Mouse (Mus musculus) limb, embryonic 15.5 days (tissue): ENCODE results near the gene Cmip. TPM values are rescaled to one million over a fixed set of nuclear protein-coding genes. Genes with fewer than 3 reads are reported as not detected.

Experiments used
- ATAC-seq: fragments of 200-750 bp; cut with Nextera tagmentation; 2 replicates; pipeline ENCODE4 v1.8.0; 2017; ENCODE audit warnings: low read depth, moderate TSS enrichment; ENCODE audit not compliant: insufficient number of reproducible peaks, low FRiP score, low TSS enrichment
- H3K27ac ChIP-seq: fragments of 300-500 bp; sonication (generic); 2 replicates; pipeline ENCODE4 v1.5.1; 2015; ENCODE audit warnings: moderate library complexity, mild to moderate bottlenecking, inconsistent platforms
- H3K27me3 ChIP-seq: fragments of 300-500 bp; sonication (generic); 2 replicates; pipeline ENCODE4 v1.6.1; 2015; ENCODE audit warnings: inconsistent platforms
- H3K36me3 ChIP-seq: fragments of 300-500 bp; sonication (generic); 2 replicates; pipeline ENCODE4 v1.6.1; 2015; ENCODE audit warnings: inconsistent platforms
- H3K4me1 ChIP-seq: fragments of 300-500 bp; sonication (generic); 2 replicates; pipeline ENCODE4 v1.6.1; 2015; ENCODE audit warnings: inconsistent platforms
- H3K4me2 ChIP-seq: fragments of 300-500 bp; sonication (generic); 2 replicates; pipeline ENCODE4 v1.6.1; 2015; ENCODE audit warnings: mild to moderate bottlenecking, inconsistent platforms
- H3K4me3 ChIP-seq: fragments of 300-500 bp; sonication (generic); 2 replicates; pipeline ENCODE4 v1.5.1; 2015; ENCODE audit warnings: mild to moderate bottlenecking, inconsistent platforms
- H3K9ac ChIP-seq: fragments of 300-500 bp; sonication (generic); 2 replicates; pipeline ENCODE4 v1.6.1; 2015; ENCODE audit warnings: inconsistent platforms
- H3K9me3 ChIP-seq: fragments of 300-500 bp; sonication (generic); 2 replicates; pipeline ENCODE4 v1.6.1; 2016; ENCODE audit warnings: inconsistent platforms
- WGBS: fragments of 180-500 bp; shearing (Covaris S2); methylation state at CpG from one replicate; pipeline ENCODE4 v1.1.7; 2015; 5-methylcytosine and 5-hydroxymethylcytosine counted together
- polyA plus RNA-seq: library from polyadenylated mRNA; unstranded; fragments of >200 nt; fragmentation: Nextera tagmentation; extraction: Ambion mirVana; gene quantifications from 2 replicates; pipeline ENCODE4 v1.2.1, GENCODE M21; 2015

Cmip gene
- polyA plus RNA-seq, 1 experiment from 2014 or later: 18.8 TPM

DNA sequence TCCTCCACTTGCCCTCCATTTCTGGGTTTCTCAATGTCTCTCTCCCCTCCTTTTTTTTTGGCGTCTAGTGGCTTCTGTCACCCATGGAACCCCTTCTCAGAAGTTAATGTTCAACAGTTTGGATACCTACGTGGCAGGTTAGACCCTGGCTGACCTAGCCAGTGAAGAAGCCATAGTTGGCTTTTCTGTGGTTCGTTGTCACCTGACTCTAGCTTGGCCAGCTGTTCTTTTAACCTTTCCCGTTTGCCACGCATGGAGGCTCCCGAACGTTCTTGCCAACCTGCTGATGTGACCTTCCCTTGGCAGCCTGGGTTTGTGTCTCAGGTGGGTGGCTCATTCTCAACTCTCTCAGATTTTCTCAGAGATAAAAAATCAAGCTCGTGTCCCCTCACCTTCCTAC is 60.6 kb downstream of the Cmip start:
- ATAC-seq: no peak
- H3K9ac ChIP-seq: no peak overlapping the region
- H3K27me3 ChIP-seq: no peaks in the 10 kb centered on the region
- H3K4me3 ChIP-seq: no peak overlapping the region
- WGBS: 86% methylated on average over 8 of the region's 8 CpGs
- no peaks in the 10 kb centered on the region for H3K9me3 ChIP-seq
- no peak overlapping the region for H3K27ac ChIP-seq
- H3K36me3 ChIP-seq: no peaks in the 10 kb centered on the region
- H3K4me1 ChIP-seq: peaks cover 41% of the 10 kb centered on the region
- no peak overlapping the region for H3K4me2 ChIP-seq

DNA sequence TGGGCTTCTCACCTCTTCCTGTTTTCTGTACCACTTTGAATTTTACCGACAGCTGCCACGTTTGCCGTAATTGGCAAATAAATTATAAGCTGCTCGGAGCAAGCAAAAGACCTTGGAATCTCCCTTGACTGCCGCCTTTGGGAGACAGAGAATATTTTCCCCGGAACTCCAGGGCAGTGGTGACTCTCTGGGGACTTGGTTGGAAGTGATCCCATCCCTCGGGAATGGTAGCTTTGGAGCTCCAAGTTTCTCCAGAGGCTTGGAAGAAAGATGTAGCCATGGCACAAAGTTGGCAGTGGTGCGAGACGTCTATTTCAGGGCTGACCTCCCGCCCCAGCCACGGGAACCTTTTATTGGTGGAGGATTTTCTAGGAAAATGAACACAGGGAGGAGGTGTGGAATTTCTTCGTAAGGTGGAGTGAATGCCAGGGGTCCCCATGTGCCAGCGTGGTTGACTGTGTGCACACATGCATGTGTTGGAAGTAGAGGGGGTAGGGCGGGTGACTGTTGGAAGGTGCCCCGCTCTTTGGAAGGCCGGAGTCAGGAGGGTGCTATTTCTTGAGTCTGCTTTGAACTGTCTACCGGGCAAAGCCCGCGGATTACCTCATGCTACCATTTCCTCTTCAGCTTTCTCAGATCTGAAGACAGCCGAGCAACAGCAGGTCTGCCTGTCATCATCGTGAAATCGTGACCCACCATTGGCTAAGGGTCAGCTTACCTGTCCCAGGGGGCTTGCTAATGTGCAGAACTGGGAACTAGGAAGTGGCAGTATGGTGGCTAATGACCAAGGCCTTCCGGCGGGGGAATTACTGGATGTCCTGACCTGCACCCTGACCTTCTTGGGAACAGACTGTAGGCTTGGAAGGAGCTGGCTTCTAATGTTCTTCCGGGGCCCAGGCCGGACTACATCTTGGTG is 62.3 kb downstream of the Cmip start:
- Histone ChIP-seq H3K4me2 (no peak overlapping the region), H3K4me3 (no peak overlapping the region), H3K4me1 (peaks cover 39% of the 10 kb centered on the region), H3K9ac (no peak overlapping the region), H3K36me3 (no peaks in the 10 kb centered on the region), H3K27ac (no peak overlapping the region; the same call in 1 of the 2 replicates), H3K27me3 (no peaks in the 10 kb centered on the region), H3K9me3 (no peaks in the 10 kb centered on the region)
- 69% methylated on average over 26 of the region's 26 CpGs for WGBS
- ATAC-seq: no peak

DNA sequence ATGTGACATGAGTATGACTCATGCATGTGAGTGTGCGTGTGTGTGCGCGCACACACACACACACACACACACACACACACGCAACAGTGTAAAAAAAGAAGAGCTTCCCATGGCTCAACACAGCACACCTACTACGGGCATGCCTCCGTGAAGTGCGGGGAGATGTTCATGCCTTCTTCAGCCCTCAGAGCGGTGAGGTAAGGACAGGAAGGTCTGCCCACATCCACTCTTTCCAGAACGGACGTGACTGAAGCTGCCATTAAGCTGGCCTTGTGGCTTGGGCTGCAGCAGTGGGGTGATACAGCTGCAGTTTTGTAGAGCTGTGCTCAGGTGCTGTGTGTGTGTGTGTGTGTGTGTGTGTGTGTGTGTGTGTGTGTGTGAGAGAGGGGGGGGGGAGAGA is 63.8 kb downstream of the Cmip start:
- H3K36me3 ChIP-seq: peaks cover 3% of the 10 kb centered on the region; the same call in 1 of the 2 replicates
- no peaks in the 10 kb centered on the region for H3K27me3 ChIP-seq
- 86% methylated on average over 10 of the region's 10 CpGs for WGBS
- no peak overlapping the region for H3K27ac ChIP-seq
- peaks cover 32% of the 10 kb centered on the region for H3K4me1 ChIP-seq
- ATAC-seq: no peak
- H3K9me3 ChIP-seq: no peaks in the 10 kb centered on the region
- no peak overlapping the region for H3K9ac ChIP-seq
- H3K4me2 ChIP-seq: no peak overlapping the region
- H3K4me3 ChIP-seq: no peak overlapping the region

DNA sequence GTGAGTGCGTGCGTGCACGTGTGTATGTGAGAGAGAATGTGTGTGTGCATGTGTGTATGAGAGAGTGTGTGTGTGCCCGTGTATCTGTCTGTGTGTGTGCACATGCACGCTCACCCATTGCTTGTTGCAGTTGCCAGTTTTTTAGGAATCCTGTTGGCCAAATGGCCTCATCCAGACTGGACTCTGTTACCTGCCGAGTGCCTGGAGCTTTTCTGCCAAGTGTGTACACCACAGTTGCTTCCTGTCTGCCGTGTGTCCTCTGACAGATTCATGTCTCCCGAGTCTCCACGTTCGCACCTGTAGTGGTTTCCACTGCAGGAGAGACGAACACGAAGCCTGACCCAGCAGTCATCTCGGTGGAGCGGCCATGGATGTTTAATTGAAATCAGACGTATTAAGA is 64.4 kb downstream of the Cmip start:
- Histone ChIP-seq H3K27me3 (no peaks in the 10 kb centered on the region), H3K4me1 (peaks cover 32% of the 10 kb centered on the region), H3K36me3 (peaks cover 3% of the 10 kb centered on the region; the same call in 1 of the 2 replicates), H3K4me3 (no peak overlapping the region), H3K27ac (no peak overlapping the region), H3K9ac (no peak overlapping the region), H3K4me2 (no peak overlapping the region), H3K9me3 (no peaks in the 10 kb centered on the region)
- ATAC-seq: no peak
- 59% methylated on average over 15 of the region's 15 CpGs for WGBS

DNA sequence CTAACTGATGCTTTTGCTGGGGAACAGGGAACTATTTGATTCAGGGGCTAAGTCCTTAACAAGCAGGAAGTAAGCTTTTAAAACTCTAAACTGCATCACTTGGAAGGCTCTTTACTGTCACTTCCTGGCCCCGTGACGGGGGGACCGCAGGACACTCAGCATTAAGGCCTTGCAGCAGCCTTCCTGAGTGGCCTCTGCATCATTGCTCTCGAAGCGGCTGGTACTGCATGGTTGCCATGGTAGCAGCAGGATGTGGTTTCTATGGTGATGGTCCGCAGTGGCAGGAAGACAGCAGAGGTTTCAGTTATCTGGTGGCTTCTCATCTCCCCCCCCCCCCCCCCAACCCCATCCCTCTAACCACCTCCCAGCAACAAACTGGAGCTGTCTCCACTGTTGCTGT is 65.2 kb downstream of the Cmip start:
- H3K9ac ChIP-seq: no peak overlapping the region
- no peak for ATAC-seq
- H3K9me3 ChIP-seq: no peaks in the 10 kb centered on the region
- no peak overlapping the region for H3K4me3 ChIP-seq
- H3K4me1 ChIP-seq: peaks cover 32% of the 10 kb centered on the region
- H3K27ac ChIP-seq: no peak overlapping the region
- peaks cover 3% of the 10 kb centered on the region; the same call in 1 of the 2 replicates for H3K36me3 ChIP-seq
- WGBS: 56% methylated on average over 6 of the region's 6 CpGs
- H3K27me3 ChIP-seq: no peaks in the 10 kb centered on the region
- H3K4me2 ChIP-seq: no peak overlapping the region

DNA sequence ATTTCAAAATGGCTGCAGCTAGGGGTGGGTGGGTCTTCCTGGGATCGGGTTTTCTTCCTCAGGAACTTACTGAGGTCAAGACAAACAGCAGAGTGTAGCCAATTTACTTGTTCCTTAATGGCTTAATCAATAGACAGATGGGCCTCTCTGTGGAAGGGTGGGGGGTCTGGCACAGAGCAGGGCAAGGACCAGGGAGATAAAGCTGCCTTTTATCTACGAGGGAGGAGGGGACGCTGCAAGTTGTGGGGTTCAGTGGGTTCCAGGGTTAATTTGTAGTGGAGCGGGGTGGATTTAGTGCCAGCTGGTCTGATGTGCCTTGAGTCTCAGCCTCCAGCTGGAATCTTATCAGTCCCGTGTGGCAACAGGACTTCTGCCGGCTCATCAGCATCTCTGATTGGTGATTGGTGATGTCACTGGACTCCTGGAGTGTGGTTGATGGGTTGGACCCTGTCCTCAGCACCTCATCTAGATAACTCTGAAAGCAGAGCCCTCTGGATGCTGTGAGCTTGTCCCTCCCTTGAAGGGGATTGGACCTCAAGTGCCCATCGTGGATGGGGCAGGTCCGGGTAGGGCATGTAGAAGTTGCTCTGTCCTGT is 65.9 kb downstream of the Cmip start:
- no peak overlapping the region for H3K4me3 ChIP-seq
- no peak overlapping the region for H3K27ac ChIP-seq
- H3K4me2 ChIP-seq: no peak overlapping the region
- no peaks in the 10 kb centered on the region for H3K9me3 ChIP-seq
- peaks cover 3% of the 10 kb centered on the region; the same call in 1 of the 2 replicates for H3K36me3 ChIP-seq
- H3K9ac ChIP-seq: no peak overlapping the region
- H3K27me3 ChIP-seq: no peaks in the 10 kb centered on the region
- WGBS: 63% methylated on average over 8 of the region's 8 CpGs
- H3K4me1 ChIP-seq: peaks cover 38% of the 10 kb centered on the region
- ATAC-seq: no peak

DNA sequence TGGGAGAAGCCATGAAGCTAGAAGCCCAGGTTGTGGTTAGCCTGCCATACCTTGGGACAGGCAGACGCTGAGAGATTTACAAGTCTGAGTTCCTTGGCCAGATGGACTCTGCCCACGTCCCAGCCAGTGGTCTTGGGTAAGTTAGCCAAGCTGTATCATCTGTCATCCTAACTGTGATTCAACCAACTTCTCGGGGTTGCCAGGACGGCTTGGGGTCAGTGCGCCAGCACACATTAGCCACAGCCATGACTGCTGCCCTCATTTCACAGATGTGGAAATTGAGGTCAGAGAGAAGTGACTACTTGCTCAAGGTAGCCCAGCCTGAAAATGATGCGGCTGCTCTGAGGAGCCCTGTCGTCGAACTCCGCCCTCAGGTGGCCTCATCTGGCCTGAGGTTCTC is 68.0 kb downstream of the Cmip start:
- H3K9me3 ChIP-seq: no peaks in the 10 kb centered on the region
- H3K4me1 ChIP-seq: peaks cover 44% of the 10 kb centered on the region
- H3K4me3 ChIP-seq: no peak overlapping the region
- no peak overlapping the region for H3K4me2 ChIP-seq
- H3K27ac ChIP-seq: no peak overlapping the region
- H3K36me3 ChIP-seq: peaks cover 3% of the 10 kb centered on the region; the same call in 1 of the 2 replicates
- no peak overlapping the region for H3K9ac ChIP-seq
- no peak for ATAC-seq
- 92% methylated on average over 9 of the region's 9 CpGs for WGBS
- no peaks in the 10 kb centered on the region for H3K27me3 ChIP-seq

DNA sequence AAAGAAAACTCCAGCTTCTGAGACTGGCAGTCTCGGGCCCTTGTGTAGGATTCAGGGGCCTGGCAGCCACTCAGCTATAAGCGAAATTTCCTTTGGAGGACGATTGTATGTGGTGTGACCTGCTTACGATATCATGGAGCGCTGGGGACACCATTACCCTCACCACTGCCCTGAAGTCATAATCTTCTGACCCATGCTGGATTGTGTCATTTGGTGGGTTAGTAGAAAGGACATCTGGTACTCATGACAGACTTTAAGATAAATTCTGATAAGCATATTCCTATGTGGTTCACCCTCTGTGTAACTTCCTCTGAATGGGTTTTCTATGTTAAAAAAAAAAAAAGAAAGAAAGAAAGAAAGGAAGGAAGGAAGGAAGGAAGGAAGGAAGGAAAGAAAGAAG is 69.9 kb downstream of the Cmip start:
- Histone ChIP-seq H3K4me2 (no peak overlapping the region), H3K4me1 (peaks cover 33% of the 10 kb centered on the region), H3K27ac (no peak overlapping the region), H3K4me3 (no peak overlapping the region), H3K9me3 (no peaks in the 10 kb centered on the region), H3K36me3 (peaks cover 3% of the 10 kb centered on the region; the same call in 1 of the 2 replicates), H3K9ac (no peak overlapping the region), H3K27me3 (no peaks in the 10 kb centered on the region)
- ATAC-seq: no peak
- 81% methylated on average over 5 of the region's 5 CpGs for WGBS

DNA sequence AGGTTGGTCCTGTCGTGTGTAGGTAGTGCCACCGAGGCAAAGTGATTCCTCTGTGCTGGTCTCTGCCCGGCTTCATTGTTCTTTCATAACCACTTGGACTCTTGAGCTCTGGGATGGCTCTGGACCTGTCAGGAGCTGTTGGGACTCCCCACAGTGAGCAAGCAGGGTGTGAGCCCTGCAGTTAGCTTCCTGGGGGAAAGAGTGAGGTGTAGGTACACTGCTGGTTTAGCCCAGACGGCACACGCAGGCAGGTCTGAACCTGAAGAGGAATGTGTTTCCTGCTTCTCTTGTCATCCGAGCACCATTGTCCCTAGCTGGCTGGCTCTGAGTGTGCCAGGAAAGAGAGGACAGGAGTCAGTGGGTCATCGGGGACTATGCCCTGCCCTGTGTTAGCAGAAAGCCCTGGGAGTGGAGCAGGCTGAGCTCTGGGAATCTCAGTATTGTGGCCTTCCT is 70.5 kb downstream of the Cmip start:
- WGBS: 40% methylated on average over 7 of the region's 7 CpGs
- H3K9me3 ChIP-seq: no peaks in the 10 kb centered on the region
- peaks cover 3% of the 10 kb centered on the region; the same call in 1 of the 2 replicates for H3K36me3 ChIP-seq
- H3K4me2 ChIP-seq: no peak overlapping the region
- H3K9ac ChIP-seq: no peak overlapping the region
- ATAC-seq: no peak
- no peak overlapping the region for H3K4me3 ChIP-seq
- peak overlapping the region; percentile 28 for H3K27ac ChIP-seq
- peaks cover 33% of the 10 kb centered on the region for H3K4me1 ChIP-seq
- no peaks in the 10 kb centered on the region for H3K27me3 ChIP-seq

DNA sequence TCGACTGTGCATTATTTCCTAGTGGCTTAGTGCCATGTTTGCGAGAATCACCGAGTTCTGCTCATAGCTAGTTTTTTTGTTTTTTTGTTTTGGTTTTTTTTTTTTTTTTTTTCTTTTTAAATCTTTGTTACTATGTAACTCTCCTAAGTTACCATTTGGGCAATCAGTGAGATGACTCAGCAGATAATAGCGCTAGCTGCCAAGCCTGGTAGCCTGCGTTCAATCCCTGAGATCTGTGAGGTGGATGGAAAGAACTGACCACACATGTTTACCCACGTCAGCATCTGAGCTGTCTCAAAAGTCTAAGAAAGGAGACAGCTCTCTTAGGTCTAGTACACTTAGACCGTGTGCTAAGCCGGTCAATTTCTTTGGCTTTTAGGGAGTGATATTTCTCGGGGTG is 71.9 kb downstream of the Cmip start:
- no peak overlapping the region for H3K4me3 ChIP-seq
- H3K36me3 ChIP-seq: peaks cover 3% of the 10 kb centered on the region; the same call in 1 of the 2 replicates
- H3K4me2 ChIP-seq: no peak overlapping the region
- H3K9ac ChIP-seq: no peak overlapping the region
- H3K9me3 ChIP-seq: no peaks in the 10 kb centered on the region
- H3K27ac ChIP-seq: no peak overlapping the region
- peaks cover 41% of the 10 kb centered on the region for H3K4me1 ChIP-seq
- 73% methylated on average over 9 of the region's 9 CpGs for WGBS
- H3K27me3 ChIP-seq: no peaks in the 10 kb centered on the region
- no peak for ATAC-seq

DNA sequence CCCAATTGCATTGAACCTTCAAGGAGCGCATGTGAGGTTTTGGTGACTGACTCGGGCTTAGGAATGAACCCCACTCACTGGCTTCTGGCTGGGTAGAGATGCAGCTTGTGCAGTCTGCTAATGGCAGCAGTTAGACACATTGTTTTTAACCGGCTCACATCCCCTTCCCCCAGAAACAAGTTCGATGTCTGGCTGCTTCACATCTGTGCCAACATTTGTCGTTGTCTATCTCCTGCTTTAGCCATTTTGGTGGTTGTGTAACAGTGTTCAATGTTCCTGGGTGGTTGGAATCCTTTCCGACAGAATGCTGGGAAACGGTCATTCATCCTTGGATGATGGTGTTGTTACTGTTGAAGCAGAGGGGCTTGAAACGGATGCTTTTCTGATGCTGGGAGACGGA is 72.3 kb downstream of the Cmip start:
- ATAC-seq: no peak
- H3K9ac ChIP-seq: no peak overlapping the region
- H3K4me1 ChIP-seq: peaks cover 44% of the 10 kb centered on the region
- WGBS: 74% methylated on average over 9 of the region's 9 CpGs
- no peaks in the 10 kb centered on the region for H3K27me3 ChIP-seq
- H3K4me3 ChIP-seq: no peak overlapping the region
- no peak overlapping the region for H3K27ac ChIP-seq
- no peak overlapping the region for H3K4me2 ChIP-seq
- H3K36me3 ChIP-seq: peaks cover 3% of the 10 kb centered on the region; the same call in 1 of the 2 replicates
- no peaks in the 10 kb centered on the region for H3K9me3 ChIP-seq

DNA sequence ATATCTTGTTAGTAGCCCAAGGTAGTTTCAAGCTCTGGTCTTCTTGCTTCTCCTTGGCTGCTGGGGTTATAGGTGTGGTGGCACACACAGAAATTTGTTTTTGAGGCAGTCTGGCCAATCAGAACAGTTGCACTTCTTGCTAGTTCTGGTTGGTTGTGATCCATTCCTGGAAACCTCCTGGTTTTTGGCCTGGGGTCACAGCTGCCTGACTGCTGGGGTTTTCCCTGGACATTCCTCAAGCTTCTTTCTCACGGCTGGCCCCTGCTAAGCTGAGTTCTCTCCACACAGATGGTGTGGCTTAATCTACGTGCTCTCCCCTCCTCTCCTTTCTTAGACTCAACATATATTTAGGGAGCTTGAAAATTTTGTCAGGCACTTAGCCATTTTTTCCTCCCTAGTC is 73.0 kb downstream of the Cmip start:
- Histone ChIP-seq H3K36me3 (peaks cover 2% of the 10 kb centered on the region; the same call in 1 of the 2 replicates), H3K4me2 (no peak overlapping the region), H3K9ac (no peak overlapping the region), H3K27me3 (no peaks in the 10 kb centered on the region), H3K4me1 (peaks cover 52% of the 10 kb centered on the region), H3K4me3 (no peak overlapping the region), H3K27ac (no peak overlapping the region), H3K9me3 (no peaks in the 10 kb centered on the region)
- WGBS: 45% methylated on average over 2 of the region's 2 CpGs
- no peak for ATAC-seq
